Mouse (Mus musculus): ENCODE results near the gene Fasn. TPM values are rescaled to one million over a fixed set of nuclear protein-coding genes. Genes with fewer than 3 reads are reported as not detected.
"Not testable (repeated sequence)": the region's sequence is repeated elsewhere in the genome, so short reads cannot be mapped to it uniquely, and the experiment has no call there.

Gene Fasn
- polyA plus RNA-seq, 1 experiment from 2014 or later: 131 TPM

- Histone ChIP-seq H3K27me3 (ENCODE audit: insufficient read depth, poor library complexity, severe bottlenecking) (peaks cover 12% of the 10 kb centered on the region), H3K36me3 (peaks cover 55% of the 10 kb centered on the region), H3K27ac (peak overlapping the region; percentile 89), H3K4me3 (peak overlapping the region; percentile 99), H3K9me3 (no peaks in the 10 kb centered on the region), H3K4me1 (replicated peaks) (peaks cover 32% of the 10 kb centered on the region)
- WGBS: 3% methylated on average over 42 of the region's 42 CpGs
- DNase-seq (ENCODE audit: low spot score): no peak
These were observed 40.8 kb downstream of the Fasn start for GRCm38 (mm10) chr11:120783426-120784063.

GRCm38 (mm10) chr11:120781361-120781760 lies 43.0 kb downstream of the Fasn start:
- 94% methylated on average over 6 of the region's 6 CpGs for WGBS
- Histone ChIP-seq H3K36me3 (peaks cover 33% of the 10 kb centered on the region), H3K4me1 (replicated peaks) (peaks cover 44% of the 10 kb centered on the region), H3K27me3 (ENCODE audit: insufficient read depth, poor library complexity, severe bottlenecking) (peaks cover 12% of the 10 kb centered on the region)
- not testable (repeated sequence) for H3K27ac ChIP-seq; H3K9me3 ChIP-seq; H3K4me3 ChIP-seq; DNase-seq (ENCODE audit: low spot score)

- Histone ChIP-seq H3K4me3 (no peak overlapping the region), H3K9me3 (no peaks in the 10 kb centered on the region), H3K36me3 (peaks cover 24% of the 10 kb centered on the region), H3K27me3 (ENCODE audit: insufficient read depth, poor library complexity, severe bottlenecking) (peaks cover 12% of the 10 kb centered on the region), H3K4me1 (replicated peaks) (peaks cover 41% of the 10 kb centered on the region), H3K27ac (no peak overlapping the region)
- WGBS: 79% methylated on average over 1 of the region's 1 CpGs
- no peak for DNase-seq (ENCODE audit: low spot score)
These were observed 44.5 kb downstream of the Fasn start for GRCm38 (mm10) chr11:120779876-120780275.

- peaks cover 21% of the 10 kb centered on the region for H3K4me1 ChIP-seq (replicated peaks)
- no peak for DNase-seq (ENCODE audit: low spot score)
- no peak overlapping the region for H3K4me3 ChIP-seq
- WGBS: 33% methylated on average over 6 of the region's 6 CpGs
- H3K36me3 ChIP-seq: peaks cover 20% of the 10 kb centered on the region
- H3K27me3 ChIP-seq (ENCODE audit: insufficient read depth, poor library complexity, severe bottlenecking): peaks cover 2% of the 10 kb centered on the region; the same call in 1 of the 2 replicates
- H3K27ac ChIP-seq: no peak overlapping the region; the same call in 1 of the 2 replicates
- no peaks in the 10 kb centered on the region for H3K9me3 ChIP-seq
These were observed 47.2 kb downstream of the Fasn start for GRCm38 (mm10) chr11:120777123-120777522.

- WGBS: 29% methylated on average over 15 of the region's 15 CpGs
- Histone ChIP-seq H3K36me3 (peaks cover 11% of the 10 kb centered on the region), H3K4me3 (peak overlapping the region; percentile 1; the same call in 1 of the 2 replicates), H3K27me3 (ENCODE audit: insufficient read depth, poor library complexity, severe bottlenecking) (no peaks in the 10 kb centered on the region), H3K9me3 (no peaks in the 10 kb centered on the region), H3K4me1 (replicated peaks) (peaks cover 21% of the 10 kb centered on the region), H3K27ac (peak overlapping the region; percentile 40; the same call in 1 of the 2 replicates)
- DNase-seq (ENCODE audit: low spot score): peak; percentile 94
These were observed 48.4 kb downstream of the Fasn start for GRCm38 (mm10) chr11:120775774-120776469.

GRCm38 (mm10) chr11:120773463-120774190 lies 50.7 kb downstream of the Fasn start:
- Histone ChIP-seq H3K4me3 (no peak overlapping the region), H3K4me1 (replicated peaks) (peaks cover 21% of the 10 kb centered on the region), H3K27me3 (ENCODE audit: insufficient read depth, poor library complexity, severe bottlenecking) (no peaks in the 10 kb centered on the region), H3K9me3 (no peaks in the 10 kb centered on the region), H3K27ac (no peak overlapping the region), H3K36me3 (no peaks in the 10 kb centered on the region)
- no peak for DNase-seq (ENCODE audit: low spot score)
- 88% methylated on average over 7 of the region's 7 CpGs for WGBS

- peaks cover 23% of the 10 kb centered on the region for H3K4me1 ChIP-seq (replicated peaks)
- no peaks in the 10 kb centered on the region for H3K36me3 ChIP-seq
- H3K27ac ChIP-seq: no peak overlapping the region
- H3K9me3 ChIP-seq: no peaks in the 10 kb centered on the region
- WGBS: 76% methylated on average over 3 of the region's 3 CpGs
- H3K4me3 ChIP-seq: no peak overlapping the region
- no peak for DNase-seq (ENCODE audit: low spot score)
- no peaks in the 10 kb centered on the region for H3K27me3 ChIP-seq (ENCODE audit: insufficient read depth, poor library complexity, severe bottlenecking)
These were observed 51.6 kb downstream of the Fasn start for GRCm38 (mm10) chr11:120772749-120773148.

- no peak for DNase-seq (ENCODE audit: low spot score)
- H3K36me3 ChIP-seq: no peaks in the 10 kb centered on the region
- H3K27ac ChIP-seq: no peak overlapping the region
- H3K4me3 ChIP-seq: no peak overlapping the region
- H3K9me3 ChIP-seq: no peaks in the 10 kb centered on the region
- WGBS: 79% methylated on average over 1 of the region's 1 CpGs
- peaks cover 13% of the 10 kb centered on the region; the same call in 1 of the 2 replicates for H3K27me3 ChIP-seq (ENCODE audit: insufficient read depth, poor library complexity, severe bottlenecking)
- H3K4me1 ChIP-seq (replicated peaks): 0 out of 2 replicates have a peak, but pooled peaks cover 2% of the 10 kb centered on the region
These were observed 56.1 kb downstream of the Fasn start for GRCm38 (mm10) chr11:120768206-120768605.

GRCm38 (mm10) chr11:120767023-120767422 lies 57.3 kb downstream of the Fasn start:
- not testable (repeated sequence) for H3K36me3 ChIP-seq; H3K9me3 ChIP-seq; DNase-seq (ENCODE audit: low spot score); H3K27ac ChIP-seq; H3K4me3 ChIP-seq; H3K4me1 ChIP-seq (replicated peaks)
- H3K27me3 ChIP-seq (ENCODE audit: insufficient read depth, poor library complexity, severe bottlenecking): peaks cover 20% of the 10 kb centered on the region
- WGBS: 87% methylated on average over 4 of the region's 7 CpGs

GRCm38 (mm10) chr11:120763121-120763999 lies 61.0 kb downstream of the Fasn start:
- not testable (repeated sequence) for H3K4me1 ChIP-seq (replicated peaks); H3K36me3 ChIP-seq; H3K27ac ChIP-seq; DNase-seq (ENCODE audit: low spot score)
- H3K9me3 ChIP-seq: peaks cover 18% of the 10 kb centered on the region
- H3K27me3 ChIP-seq (ENCODE audit: insufficient read depth, poor library complexity, severe bottlenecking): peaks cover 29% of the 10 kb centered on the region
- H3K4me3 ChIP-seq: peak overlapping the region; percentile 30; the same call in 1 of the 2 replicates
- 16% methylated on average over 11 of the region's 23 CpGs for WGBS

GRCm38 (mm10) chr11:120762672-120763041 lies 61.7 kb downstream of the Fasn start, which contains the start of gene Hmga1b:
Hmga1b (plus strand) TSS chr11:120762794.
- not testable (repeated sequence) for DNase-seq (ENCODE audit: low spot score); H3K36me3 ChIP-seq; H3K27ac ChIP-seq; H3K4me1 ChIP-seq (replicated peaks)
- Histone ChIP-seq H3K4me3 (peak within 1 kb of the TSS; percentile 30; the same call in 1 of the 2 replicates), H3K9me3 (peaks cover 25% of the 10 kb centered on the region), H3K27me3 (ENCODE audit: insufficient read depth, poor library complexity, severe bottlenecking) (peaks cover 29% of the 10 kb centered on the region)
- WGBS: 21% methylated on average over 14 of the region's 14 CpGs

All from hindbrain, embryonic 10.5 days (tissue).